Mouse (Mus musculus) MN1 (cell line): ENCODE results near the gene Bik.

Source experiments
- DNase-seq: peaks from one replicate; pipeline ENCODE4 v3.0.0-alpha.2; 2016; ENCODE audit warnings: low spot score

The Bik gene

DNA sequence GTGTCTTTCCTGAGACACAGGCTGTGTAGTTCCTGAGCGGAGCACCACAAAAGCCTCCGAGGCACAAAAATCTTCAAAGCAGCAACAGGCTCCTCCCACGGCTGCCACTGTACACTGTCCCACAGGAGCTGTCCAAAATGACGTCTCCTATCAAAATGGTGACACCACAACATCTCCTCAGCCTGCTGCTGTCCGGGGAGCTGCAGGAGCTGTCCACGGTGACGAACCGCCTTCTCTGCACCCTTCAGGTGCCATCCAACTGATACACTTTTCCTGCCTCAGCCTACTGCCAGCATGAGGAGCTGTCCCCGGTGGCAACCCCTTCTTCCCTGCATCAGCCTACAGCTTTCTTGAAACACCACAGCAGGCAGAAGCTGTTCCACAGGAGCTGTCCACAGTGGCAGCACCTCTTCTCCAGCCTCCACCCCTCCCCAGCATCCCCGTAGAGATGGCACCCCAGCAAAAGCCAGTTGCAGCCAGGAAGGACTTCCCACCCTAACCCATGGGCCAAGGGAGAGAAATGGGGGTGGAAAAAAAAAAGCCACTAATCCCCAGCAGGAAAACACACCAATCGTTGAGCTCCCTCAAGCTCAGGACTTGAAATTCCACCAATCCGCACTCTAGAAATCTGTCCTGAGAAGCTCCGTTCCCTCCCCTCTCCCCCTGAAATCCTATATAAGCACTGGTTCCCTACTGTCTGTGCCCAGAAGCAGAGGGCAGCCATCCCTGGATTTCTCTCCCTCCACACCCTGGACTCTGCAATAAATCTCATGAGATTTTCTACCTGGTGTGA lies 14.0 kb upstream of the Bik start:
- no peak for DNase-seq

DNA sequence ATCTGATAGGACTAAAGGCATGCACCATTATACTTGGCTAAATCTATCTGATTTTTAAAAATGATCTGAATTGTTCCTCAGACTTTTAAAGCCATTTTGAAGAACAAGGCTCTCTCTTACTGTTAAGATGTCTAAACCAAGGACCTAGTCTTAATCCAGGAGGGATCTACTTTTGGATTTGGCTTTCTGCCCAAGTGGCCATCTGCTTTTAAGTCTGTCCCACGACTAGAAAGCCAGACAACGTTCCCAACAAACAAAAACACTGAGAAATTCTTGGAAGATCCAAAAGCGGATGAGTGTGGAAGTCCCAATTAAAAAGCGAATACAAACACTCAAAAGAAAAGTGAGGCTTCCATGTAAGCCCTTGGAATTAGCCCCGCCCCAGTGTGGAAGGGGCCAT lies 11.6 kb upstream of the Bik start:
- peak; percentile 50 for DNase-seq

DNA sequence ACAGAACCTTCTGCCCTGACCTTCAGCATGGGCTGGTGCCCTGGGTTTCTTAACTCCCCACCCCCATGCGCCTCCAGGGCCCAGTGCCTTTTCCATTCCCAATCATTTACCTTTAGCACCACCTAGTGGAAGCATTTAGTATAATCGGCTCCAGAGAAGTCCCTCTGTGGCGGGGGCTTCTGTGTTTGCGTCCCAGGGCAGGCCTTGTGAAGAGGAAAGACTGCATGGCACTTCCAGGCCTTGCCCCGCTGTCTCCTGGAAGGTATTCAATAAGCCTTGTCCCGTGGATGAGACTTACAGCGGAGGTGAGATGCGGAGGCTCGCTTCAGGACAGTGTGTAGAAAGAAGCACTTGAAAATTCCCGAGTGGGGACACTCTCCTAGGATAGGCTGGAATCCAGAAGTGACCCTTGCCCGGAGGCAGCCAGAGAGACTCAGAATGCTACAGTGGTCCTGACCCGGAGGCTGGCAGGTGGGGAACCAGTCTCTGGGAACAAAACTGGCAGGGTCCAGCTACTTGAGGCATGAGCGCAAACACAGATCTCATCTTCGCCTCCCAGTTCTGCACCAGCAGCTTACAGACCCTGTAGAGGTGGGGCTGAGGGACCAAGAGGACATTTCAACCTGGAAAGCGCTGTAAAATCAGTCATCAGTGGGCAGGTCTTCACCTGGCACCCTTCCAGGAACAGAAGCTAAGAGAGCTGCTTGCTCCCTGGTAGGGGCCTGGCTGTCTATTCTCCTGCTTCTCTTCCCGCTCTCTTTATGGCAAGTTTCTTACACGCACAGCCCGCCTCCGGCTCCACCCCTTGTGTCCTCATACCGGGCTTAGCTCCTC lies 8.2 kb upstream of the Bik start:
- DNase-seq = peak; percentile 89

DNA sequence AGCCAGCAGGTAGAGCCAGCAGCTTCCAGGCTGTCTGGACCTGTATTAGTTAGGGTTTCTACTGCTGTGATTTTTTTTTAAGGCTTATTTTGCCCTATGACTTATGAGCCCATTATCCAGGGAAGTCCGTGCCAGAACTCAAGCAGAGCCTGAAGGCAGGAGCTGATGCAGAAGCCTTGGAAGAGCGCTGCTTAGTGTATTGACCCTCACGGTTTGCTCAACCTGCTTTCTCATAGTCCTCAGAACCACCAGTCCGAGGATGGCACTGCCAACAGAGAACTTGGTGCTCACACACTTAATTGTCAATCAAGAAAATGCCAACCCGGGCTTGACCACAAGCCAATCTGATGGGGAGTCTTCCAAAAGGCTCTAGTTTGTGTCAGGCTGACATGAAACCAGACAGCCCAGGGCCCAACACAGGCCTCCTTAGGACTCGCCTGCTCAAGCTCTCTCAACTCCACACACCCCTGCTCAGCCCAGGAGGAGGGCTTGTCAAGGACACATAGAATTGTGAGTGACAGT lies 5.7 kb upstream of the Bik start:
- peak; percentile 60 for DNase-seq

DNA sequence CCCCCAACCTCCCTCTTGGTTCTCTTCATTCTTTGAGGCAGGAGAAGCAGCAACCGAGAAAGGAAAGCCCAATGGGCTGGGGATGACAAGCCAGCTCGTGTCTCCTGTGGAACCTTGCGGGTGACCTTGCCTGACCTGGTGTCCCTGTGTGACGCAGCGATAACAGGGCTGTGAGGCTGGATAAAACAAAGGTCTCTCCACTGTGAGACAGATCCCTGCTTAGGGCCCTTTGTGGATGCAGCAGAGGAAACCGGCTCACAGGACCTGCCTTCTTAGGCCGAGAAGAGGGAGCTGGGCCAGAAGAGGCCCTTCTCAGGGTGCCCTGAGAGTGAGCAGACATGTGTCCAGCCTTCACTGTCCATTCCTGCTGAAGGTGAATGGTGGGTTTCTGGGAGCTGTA lies 3.5 kb upstream of the Bik start:
- no peak for DNase-seq

DNA sequence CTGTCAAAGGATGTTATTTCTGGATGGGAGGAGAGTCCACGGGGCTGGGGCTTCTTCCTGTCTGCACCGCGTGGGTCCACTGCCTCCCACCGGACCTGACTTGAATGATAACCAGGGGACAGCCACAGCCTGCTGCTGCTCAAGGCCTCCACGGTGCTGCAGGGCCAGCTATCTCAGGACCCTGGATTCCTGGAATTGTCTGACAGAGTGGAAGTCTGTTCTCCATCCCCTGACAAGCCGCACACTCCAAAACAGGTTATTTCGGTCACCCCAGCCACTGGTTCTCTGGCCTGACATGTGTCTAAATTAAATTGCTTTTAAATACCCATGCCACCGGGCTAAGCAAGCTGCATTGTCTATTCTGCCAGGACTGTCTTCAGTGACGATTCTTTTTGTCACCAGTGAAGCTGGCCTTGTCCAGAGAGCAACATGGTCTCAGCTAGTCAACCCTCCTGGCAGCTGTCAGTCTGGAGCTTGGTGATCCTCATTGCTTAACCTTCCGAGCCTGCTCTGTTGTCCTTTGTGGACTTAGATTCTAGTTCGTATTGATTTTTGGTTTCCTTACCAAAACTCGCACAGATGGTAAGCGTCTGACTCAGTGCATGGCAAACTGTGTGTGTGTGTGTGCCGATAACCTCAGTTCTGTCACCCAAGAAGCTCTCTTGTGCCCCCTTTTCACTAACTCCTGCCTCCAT lies 2.9 kb upstream of the Bik start:
- DNase-seq = no peak

DNA sequence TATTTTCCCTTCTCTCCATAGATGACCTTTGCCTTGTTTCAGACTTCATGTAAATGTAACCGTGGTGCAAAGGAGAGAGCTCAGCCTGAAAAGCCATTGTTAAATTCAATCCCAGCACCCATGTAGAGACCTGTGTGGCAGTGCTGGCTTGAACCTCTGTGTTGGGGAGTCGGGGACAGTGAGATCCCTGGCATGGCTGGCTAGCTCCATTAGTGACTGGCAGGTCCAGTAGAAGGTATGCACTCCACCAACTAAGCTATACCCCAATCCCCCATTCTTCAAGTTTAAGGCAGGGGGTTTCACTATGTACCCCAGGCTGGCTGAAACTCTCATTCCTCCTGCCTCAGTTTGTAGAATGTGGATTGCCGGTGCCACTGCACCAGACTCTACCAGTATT lies 2.3 kb upstream of the Bik start:
- DNase-seq = no peak

DNA sequence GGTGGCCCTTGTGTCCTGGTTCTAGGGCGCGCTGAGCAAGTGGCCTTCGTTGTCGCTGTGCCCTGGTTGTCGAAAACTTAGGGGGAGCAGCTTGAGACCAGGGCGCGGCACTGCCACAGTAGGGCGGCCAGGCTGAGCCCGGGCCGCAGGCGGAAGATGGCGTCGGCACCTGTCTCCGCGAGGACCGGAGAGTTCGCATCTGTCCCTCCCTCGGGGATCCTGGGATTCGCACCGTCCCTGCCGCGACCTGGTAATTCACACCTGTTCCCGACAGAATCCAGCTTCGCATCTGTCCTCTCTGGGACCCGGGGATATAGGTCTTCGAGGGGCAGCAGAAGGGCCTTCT lies 403 bp downstream of the Bik start:
- no peak for DNase-seq

DNA sequence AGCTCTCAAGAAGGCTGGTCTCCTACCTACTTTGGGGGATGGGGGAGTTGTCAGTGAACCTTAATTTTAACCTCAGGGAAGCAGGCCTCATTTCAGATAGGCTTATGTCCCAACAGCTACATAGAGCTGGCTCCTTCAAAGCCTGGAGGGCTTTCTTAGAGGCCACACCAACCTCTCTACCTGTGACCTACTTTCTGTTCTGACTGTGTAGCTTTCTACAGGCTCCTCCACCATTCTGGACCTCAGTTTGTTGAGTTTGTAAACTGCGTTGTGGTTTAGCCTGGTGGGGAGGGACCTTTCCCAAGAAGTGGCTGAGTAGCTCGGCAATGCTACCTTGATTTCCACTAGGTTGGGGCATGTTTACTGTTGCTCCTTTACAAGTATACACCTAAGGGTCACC lies 1.1 kb downstream of the Bik start:
- no peak for DNase-seq

DNA sequence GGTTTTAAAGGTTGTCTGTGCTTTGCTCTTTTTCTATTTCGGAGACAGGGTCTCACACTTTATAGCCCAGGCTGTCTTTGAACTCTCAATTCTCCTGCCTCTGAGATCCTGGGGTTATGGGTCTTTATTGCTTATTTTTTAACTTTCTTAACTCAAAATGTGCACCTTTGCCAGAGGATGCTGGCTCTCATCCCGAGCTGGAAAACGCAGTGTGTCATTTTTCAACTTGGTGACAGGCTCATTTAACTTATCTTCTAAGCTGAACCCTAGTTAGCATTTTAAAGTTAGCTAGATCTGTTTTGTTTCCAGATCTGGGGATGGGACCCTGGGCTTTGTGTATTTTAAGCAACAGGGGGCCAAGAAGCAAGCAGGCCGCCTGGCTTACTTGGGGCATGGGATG lies 2.2 kb downstream of the Bik start:
- DNase-seq = no peak

DNA sequence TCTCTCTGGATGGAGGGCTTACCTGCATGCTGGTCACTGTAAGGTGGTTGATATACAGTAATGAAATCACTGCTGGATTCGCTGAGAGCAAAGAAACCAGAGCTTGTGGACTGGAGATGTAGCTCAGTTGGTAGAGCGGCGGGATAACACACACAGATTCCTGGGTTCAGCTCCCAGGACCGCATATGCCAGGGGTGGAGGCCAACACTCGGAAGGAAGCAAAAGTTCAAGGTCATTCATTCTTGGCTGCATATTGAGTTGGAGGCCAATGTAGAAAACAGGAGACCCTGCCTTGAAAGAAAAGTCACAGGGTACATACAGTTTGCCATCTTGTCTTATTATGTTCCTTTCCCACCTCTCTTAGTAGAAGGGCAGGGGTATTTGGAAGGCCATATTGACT lies 3.1 kb downstream of the Bik start:
- no peak for DNase-seq

DNA sequence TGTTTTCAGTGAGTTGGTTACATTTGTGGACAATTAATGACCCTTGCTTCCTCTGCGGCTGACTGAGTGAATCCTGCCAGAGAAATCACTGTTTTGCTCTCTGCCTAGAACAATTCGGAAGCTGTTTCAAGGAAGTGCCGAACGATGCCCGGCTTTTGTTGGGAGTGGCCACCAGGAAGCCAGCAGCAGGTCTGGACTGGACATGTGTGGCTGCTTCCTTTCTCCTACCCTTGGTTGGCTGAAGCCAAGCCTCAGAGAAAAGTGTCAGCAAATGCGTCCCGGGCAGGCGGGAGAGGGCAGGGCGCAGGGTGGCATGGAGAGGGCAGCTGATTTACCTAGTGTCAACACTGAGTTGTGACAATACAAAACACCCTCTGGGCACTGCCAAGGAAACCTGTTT lies 3.6 kb downstream of the Bik start:
- DNase-seq = no peak

DNA sequence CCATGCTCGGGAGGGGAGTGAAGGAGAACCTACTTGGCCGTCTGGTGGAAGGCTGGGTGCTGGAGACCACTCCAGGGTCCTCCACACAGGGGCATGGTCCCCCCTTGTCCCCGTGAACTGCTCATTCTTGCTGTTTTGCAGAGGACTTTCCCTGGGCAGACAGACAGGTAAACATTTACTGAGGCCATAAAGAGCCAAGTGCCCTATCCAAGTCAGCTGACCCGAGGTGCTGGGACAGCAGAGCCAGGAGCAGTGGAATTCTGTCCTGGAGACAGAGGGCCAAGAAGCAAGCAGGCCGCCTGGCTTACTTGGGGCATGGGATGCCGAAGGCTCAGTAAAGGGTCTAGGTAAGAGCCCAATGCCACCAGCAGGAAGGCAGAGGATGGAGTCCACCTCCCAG lies 4.0 kb downstream of the Bik start:
- no peak for DNase-seq

DNA sequence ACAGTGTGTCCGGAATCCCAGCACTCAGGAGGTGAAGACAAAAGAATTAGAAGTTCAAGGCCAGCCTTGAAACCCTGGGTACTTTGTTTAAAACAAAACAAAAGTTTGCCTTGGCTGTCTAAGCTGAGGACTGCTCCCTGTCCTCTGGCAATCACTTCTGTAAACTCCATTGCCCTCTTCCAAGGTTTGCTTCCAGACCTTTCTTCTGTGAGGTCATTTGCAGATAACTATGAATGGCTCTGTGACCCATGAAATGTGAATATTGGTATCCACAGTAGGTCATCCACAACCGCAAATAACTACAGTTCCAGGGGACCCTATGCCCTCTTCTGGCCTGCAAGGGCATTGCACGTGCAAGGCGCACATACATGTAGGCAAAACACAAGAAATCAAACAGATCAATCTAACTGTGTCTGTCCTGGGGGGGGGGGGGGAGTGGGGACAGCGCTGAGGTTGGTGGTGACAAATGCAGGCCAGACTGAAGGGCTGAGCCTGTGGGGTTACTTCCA lies 5.4 kb downstream of the Bik start:
- no peak for DNase-seq

DNA sequence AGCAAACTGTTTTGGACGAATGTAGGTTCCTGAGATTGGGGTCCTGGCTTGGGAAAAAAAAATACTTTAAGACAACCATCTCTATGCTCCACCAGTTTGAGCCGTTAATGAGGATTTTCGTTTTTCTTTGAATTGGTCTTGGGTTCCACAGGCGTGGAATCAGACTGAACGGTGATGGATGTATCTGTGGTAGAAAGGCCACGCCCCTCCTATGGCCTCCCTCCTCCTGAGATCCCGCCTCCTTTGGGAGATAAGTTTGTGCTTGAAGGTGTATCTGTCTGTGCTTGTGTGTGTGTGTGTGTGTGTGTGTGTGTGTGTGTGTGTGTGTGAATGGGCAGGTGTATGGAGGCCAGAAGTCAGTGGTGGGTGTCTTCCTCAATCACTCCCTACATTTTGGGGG lies 5.9 kb downstream of the Bik start:
- no peak for DNase-seq

DNA sequence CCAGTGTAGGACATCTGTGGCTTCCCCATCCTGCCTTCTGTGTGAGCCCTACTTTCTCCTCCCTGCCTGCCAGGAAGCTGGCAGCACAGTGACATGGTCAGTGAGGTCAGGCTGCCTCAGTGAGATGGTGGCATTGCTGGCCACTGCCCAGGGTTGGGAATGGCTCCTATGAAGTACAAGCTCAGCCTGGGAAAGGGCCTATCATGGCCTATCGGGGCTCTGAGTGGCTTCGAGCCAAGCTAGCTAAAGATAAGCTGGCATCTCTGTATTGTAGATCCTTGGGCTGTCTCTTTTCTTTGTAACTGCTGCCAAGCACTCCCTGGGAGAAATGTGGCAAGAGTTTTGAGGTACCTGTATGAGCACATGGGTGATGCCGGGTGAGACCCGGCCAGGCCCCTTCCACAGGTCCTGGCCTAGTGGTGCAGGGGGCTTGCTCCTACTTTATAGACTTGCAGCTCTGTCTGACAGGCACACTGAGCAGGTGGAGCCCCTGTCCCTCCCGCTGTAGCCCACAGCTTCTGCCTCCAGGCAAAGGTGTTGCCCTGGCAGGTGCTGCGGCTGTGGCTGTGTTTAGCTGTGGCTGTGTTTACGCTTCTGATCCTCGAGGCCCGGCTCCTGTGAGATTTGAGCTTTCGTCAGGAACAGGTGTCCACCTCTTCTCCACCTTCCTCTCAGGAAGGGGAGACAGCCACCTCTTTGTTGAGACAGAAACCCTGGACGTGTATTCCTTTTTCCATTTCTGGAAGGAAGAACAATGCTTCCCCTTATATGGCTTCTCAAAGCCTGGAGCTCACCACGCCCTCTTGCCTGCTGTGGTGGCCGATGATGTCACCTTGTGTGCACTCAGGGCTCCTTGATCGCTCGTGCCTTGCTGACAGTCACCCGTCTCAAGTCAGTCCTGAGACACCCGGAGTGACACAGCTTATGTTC lies 8.6 kb downstream of the Bik start:
- peak; percentile 63 for DNase-seq

DNA sequence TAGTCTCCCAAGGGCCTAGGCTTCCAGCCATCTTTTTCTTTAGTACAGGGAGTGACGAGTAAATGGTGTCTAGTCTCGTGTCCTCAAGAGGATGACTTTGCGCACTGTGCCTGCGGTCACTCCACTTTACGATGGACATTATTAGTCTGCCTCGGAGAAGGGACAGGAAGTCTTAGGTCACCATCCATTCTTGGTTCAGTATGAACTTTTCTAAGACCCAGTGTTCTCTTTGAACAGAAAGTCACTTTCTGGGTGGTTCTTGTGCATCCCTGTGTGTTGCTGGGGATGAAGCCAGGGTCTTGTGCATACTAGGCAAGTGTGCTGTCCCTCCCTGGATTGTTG lies 9.2 kb downstream of the Bik start:
- DNase-seq = no peak

DNA sequence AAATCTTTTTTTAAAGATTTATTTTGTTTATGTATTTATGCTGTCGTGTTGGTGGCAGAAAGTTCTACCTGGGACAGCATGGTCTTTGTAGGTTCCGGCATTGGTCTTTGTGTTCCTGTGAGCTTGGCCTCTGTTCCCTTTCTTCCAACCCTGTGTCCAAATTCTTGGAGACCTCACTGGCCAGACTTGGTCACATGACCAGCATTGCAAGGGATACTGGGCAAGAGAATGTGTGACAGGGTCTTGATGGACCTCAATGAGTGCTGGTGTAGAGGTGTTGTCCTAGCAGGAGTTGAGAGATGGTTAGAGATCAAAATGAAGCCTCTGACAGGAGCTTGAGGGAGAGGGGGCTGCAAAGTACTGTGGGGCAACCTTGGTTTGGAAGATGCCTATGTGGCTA lies 12.2 kb downstream of the Bik start:
- no peak for DNase-seq

DNA sequence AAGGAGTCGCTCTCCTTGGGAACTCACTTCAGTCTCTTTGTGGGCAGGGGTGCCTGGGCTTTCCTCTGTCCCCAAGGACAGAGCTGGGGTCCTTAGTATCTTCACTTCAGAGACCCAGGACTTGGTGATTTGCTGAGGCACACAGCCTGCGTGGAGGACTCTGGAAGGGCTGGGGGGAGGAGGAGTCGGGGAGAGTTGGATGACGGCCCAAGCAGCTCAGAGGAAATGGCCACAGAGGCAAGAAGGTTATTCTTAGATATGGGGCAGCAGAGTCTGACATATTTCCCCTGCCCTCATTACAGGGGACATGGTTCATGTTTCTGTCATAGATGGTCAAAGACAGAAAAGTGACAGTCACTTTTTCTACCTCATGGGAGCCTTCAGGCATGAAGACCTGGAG lies 13.2 kb downstream of the Bik start:
- no peak for DNase-seq

DNA sequence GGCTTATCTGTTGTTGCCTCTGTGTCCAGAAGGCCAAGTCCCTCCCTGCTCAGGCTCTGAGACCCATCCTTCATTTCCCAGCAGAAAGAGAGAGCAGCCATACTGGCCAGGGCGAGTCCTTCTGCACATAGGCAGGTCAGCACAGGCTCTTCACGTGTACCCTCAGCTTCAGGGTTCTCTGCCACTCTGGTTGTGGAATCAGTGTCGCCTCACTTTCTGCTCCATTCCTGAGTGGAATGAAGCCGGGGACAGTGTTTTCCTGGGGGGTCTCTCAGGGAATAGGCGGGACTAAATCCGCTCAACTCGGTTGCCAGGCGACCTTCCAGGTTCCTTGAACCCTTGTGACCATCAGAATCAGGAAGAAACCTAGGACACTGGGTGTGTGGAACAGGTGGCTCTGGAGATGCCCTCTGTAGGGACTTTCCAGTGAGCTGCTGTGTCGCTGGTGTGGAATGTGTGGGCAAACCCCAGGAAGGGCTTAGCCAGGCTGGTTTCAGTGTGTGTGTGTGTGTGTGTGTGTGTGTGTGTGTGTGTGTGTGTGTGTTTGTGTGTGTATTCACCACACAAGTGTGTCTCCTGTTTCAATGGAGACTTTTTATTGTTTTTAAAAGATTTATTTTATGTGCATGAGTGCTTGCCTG lies 15.1 kb downstream of the Bik start:
- no peak for DNase-seq

DNA sequence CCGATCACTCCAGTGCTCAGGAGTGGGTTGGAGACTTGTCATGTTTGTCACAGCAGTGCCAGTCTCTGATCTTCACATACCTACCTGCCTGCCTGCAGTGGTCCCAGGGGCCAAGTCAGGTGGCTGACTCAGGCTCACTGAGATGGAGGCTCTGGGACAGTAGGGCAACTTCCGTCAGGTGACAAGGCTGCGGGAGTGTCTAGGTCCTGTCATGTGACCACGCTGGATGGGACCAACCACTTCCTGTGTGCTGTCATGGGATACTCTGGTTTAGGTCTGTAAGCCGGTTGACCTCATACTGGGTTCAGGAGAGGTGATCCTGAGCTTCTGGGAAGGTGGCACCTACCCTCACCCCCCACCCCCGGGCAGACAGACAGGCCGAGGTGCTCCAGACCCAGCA lies 19.4 kb downstream of the Bik start:
- DNase-seq = no peak
